Mouse (Mus musculus): ENCODE measurements around the gene Cpm. TPM values are rescaled to one million over a fixed set of nuclear protein-coding genes. Genes with fewer than 3 reads are reported as not detected.

Gene Cpm
- polyA plus RNA-seq, 1 experiment from 2014 or later, result 38.3 TPM

GRCm38 (mm10) chr10:117620530-117620929, 8.8 kb upstream of the Cpm start:
- Histone ChIP-seq H3K9ac (ENCODE audit: low read length) (no peak overlapping the region), H3K4me1 (ENCODE audit: control insufficient read depth, insufficient read depth, low read length) (no peaks in the 10 kb centered on the region), H3K27me3 (ENCODE audit: control insufficient read depth, insufficient read depth, low read length) (no peaks in the 10 kb centered on the region), H3K36me3 (ENCODE audit: control insufficient read depth, insufficient read depth, low read length) (no peaks in the 10 kb centered on the region), H3K27ac (replicated peaks; ENCODE audit: low read depth, low read length) (no peak overlapping the region), H3K4me2 (ENCODE audit: low read depth, severe bottlenecking) (no peak overlapping the region), H3K4me3 (ENCODE audit: low read depth, low read length) (no peak overlapping the region), H3K9me3 (ENCODE audit: control insufficient read depth, low read length) (no peaks in the 10 kb centered on the region)
- 83% methylated on average over 4 of the region's 4 CpGs for WGBS
- ATAC-seq (ENCODE audit: insufficient number of reproducible peaks, low FRiP score, low TSS enrichment, low read depth) (no peak), DNase-seq (ENCODE audit: low spot score) (no peak)

GRCm38 (mm10) chr10:117620934-117621501, 8.3 kb upstream of the Cpm start:
- Histone ChIP-seq H3K36me3 (ENCODE audit: control insufficient read depth, insufficient read depth, low read length) (no peaks in the 10 kb centered on the region), H3K4me2 (ENCODE audit: low read depth, severe bottlenecking) (no peak overlapping the region), H3K27me3 (ENCODE audit: control insufficient read depth, insufficient read depth, low read length) (no peaks in the 10 kb centered on the region), H3K9ac (ENCODE audit: low read length) (no peak overlapping the region), H3K27ac (replicated peaks; ENCODE audit: low read depth, low read length) (no peak overlapping the region), H3K4me3 (ENCODE audit: low read depth, low read length) (no peak overlapping the region), H3K9me3 (ENCODE audit: control insufficient read depth, low read length) (no peaks in the 10 kb centered on the region), H3K4me1 (ENCODE audit: control insufficient read depth, insufficient read depth, low read length) (no peaks in the 10 kb centered on the region)
- 72% methylated on average over 3 of the region's 3 CpGs for WGBS
- ATAC-seq (ENCODE audit: insufficient number of reproducible peaks, low FRiP score, low TSS enrichment, low read depth) (no peak), DNase-seq (ENCODE audit: low spot score) (no peak)

- WGBS, result 93% methylated on average over 12 of the region's 12 CpGs
- Histone ChIP-seq H3K4me2 (ENCODE audit: low read depth, severe bottlenecking) (no peak overlapping the region), H3K9ac (ENCODE audit: low read length) (no peak overlapping the region), H3K4me3 (ENCODE audit: low read depth, low read length) (no peak overlapping the region), H3K27me3 (ENCODE audit: control insufficient read depth, insufficient read depth, low read length) (no peaks in the 10 kb centered on the region), H3K9me3 (ENCODE audit: control insufficient read depth, low read length) (no peaks in the 10 kb centered on the region), H3K4me1 (ENCODE audit: control insufficient read depth, insufficient read depth, low read length) (no peaks in the 10 kb centered on the region), H3K36me3 (ENCODE audit: control insufficient read depth, insufficient read depth, low read length) (no peaks in the 10 kb centered on the region), H3K27ac (replicated peaks; ENCODE audit: low read depth, low read length) (no peak overlapping the region)
- DNase-seq (ENCODE audit: low spot score) (no peak), ATAC-seq (ENCODE audit: insufficient number of reproducible peaks, low FRiP score, low TSS enrichment, low read depth) (no peak)
These were observed 7.4 kb upstream of the Cpm start for GRCm38 (mm10) chr10:117621616-117622533.

- ATAC-seq (ENCODE audit: insufficient number of reproducible peaks, low FRiP score, low TSS enrichment, low read depth), result no peak
- 0 out of 2 replicates have a peak, but pooled peaks cover 5% of the 10 kb centered on the region for H3K4me1 ChIP-seq (ENCODE audit: control insufficient read depth, insufficient read depth, low read length)
- no peak for DNase-seq (ENCODE audit: low spot score)
- no peak overlapping the region for H3K9ac ChIP-seq (ENCODE audit: low read length)
- H3K9me3 ChIP-seq (ENCODE audit: control insufficient read depth, low read length), result no peaks in the 10 kb centered on the region
- no peaks in the 10 kb centered on the region for H3K36me3 ChIP-seq (ENCODE audit: control insufficient read depth, insufficient read depth, low read length)
- H3K4me2 ChIP-seq (ENCODE audit: low read depth, severe bottlenecking), result no peak overlapping the region
- H3K27ac ChIP-seq (replicated peaks; ENCODE audit: low read depth, low read length), result no peak overlapping the region
- no peak overlapping the region for H3K4me3 ChIP-seq (ENCODE audit: low read depth, low read length)
- 0 out of 2 replicates have a peak, but pooled peaks cover 2% of the 10 kb centered on the region for H3K27me3 ChIP-seq (ENCODE audit: control insufficient read depth, insufficient read depth, low read length)
These were observed 5.9 kb upstream of the Cpm start for GRCm38 (mm10) chr10:117623358-117623757.

- Histone ChIP-seq H3K4me1 (ENCODE audit: control insufficient read depth, insufficient read depth, low read length) (peaks cover 12% of the 10 kb centered on the region; the same call in 1 of the 2 replicates), H3K9ac (ENCODE audit: low read length) (no peak overlapping the region), H3K27ac (replicated peaks; ENCODE audit: low read depth, low read length) (no peak overlapping the region), H3K4me2 (ENCODE audit: low read depth, severe bottlenecking) (no peak overlapping the region), H3K27me3 (ENCODE audit: control insufficient read depth, insufficient read depth, low read length) (0 out of 2 replicates have a peak, but pooled peaks cover 2% of the 10 kb centered on the region), H3K36me3 (ENCODE audit: control insufficient read depth, insufficient read depth, low read length) (no peaks in the 10 kb centered on the region), H3K4me3 (ENCODE audit: low read depth, low read length) (no peak overlapping the region), H3K9me3 (ENCODE audit: control insufficient read depth, low read length) (no peaks in the 10 kb centered on the region)
- 72% methylated on average over 3 of the region's 3 CpGs for WGBS
- no peak for ATAC-seq (ENCODE audit: insufficient number of reproducible peaks, low FRiP score, low TSS enrichment, low read depth)
- no peak for DNase-seq (ENCODE audit: low spot score)
These were observed 5.1 kb upstream of the Cpm start for GRCm38 (mm10) chr10:117624222-117624621.

GRCm38 (mm10) chr10:117624655-117625497, 4.4 kb upstream of the Cpm start:
- H3K4me1 ChIP-seq (ENCODE audit: control insufficient read depth, insufficient read depth, low read length), result peaks cover 12% of the 10 kb centered on the region; the same call in 1 of the 2 replicates
- peaks cover 2% of the 10 kb centered on the region; the same call in 1 of the 2 replicates for H3K27me3 ChIP-seq (ENCODE audit: control insufficient read depth, insufficient read depth, low read length)
- no peak overlapping the region for H3K4me3 ChIP-seq (ENCODE audit: low read depth, low read length)
- H3K9me3 ChIP-seq (ENCODE audit: control insufficient read depth, low read length), result no peaks in the 10 kb centered on the region
- 70% methylated on average over 9 of the region's 9 CpGs for WGBS
- H3K9ac ChIP-seq (ENCODE audit: low read length), result no peak overlapping the region
- H3K27ac ChIP-seq (replicated peaks; ENCODE audit: low read depth, low read length), result no peak overlapping the region
- ATAC-seq (ENCODE audit: insufficient number of reproducible peaks, low FRiP score, low TSS enrichment, low read depth) (no peak), DNase-seq (ENCODE audit: low spot score) (no peak)
- H3K36me3 ChIP-seq (ENCODE audit: control insufficient read depth, insufficient read depth, low read length), result no peaks in the 10 kb centered on the region
- H3K4me2 ChIP-seq (ENCODE audit: low read depth, severe bottlenecking), result no peak overlapping the region

- no peak for ATAC-seq (ENCODE audit: insufficient number of reproducible peaks, low FRiP score, low TSS enrichment, low read depth)
These were observed 3.6 kb upstream of the Cpm start for GRCm38 (mm10) chr10:117625500-117626296.

More at GRCm38 (mm10) chr10:117625500-117626296, 3.6 kb upstream of the Cpm start:
- WGBS, result 58% methylated on average over 8 of the region's 9 CpGs
- H3K9me3 ChIP-seq (ENCODE audit: control insufficient read depth, low read length), result no peaks in the 10 kb centered on the region
- H3K36me3 ChIP-seq (ENCODE audit: control insufficient read depth, insufficient read depth, low read length), result no peaks in the 10 kb centered on the region
- no peak overlapping the region for H3K4me3 ChIP-seq (ENCODE audit: low read depth, low read length)
- H3K27ac ChIP-seq (replicated peaks; ENCODE audit: low read depth, low read length), result no peak overlapping the region
- H3K9ac ChIP-seq (ENCODE audit: low read length), result no peak overlapping the region
- peaks cover 5% of the 10 kb centered on the region; the same call in 1 of the 2 replicates for H3K27me3 ChIP-seq (ENCODE audit: control insufficient read depth, insufficient read depth, low read length)
- H3K4me1 ChIP-seq (ENCODE audit: control insufficient read depth, insufficient read depth, low read length), result peaks cover 12% of the 10 kb centered on the region; the same call in 1 of the 2 replicates
- no peak for DNase-seq (ENCODE audit: low spot score)
- no peak overlapping the region for H3K4me2 ChIP-seq (ENCODE audit: low read depth, severe bottlenecking)

Measured in limb, embryonic 11.5 days (tissue).